Mouse (Mus musculus) CH12.LX (cell line): ENCODE measurements around the gene Gm20388. TPM values are rescaled to one million over a fixed set of nuclear protein-coding genes. Genes with fewer than 3 reads are reported as not detected.

Source experiments
- DNase-seq: peaks from one replicate; pipeline ENCODE4 v3.0.0-alpha.2; 2013; ENCODE audit errors: extremely low read depth
- H3K27ac ChIP-seq: 2 replicates; pipeline ENCODE4 v1.5.1; 2012; ENCODE audit warnings: low read depth, mild to moderate bottlenecking, control low read depth, moderate library complexity; ENCODE audit not compliant: insufficient read depth
- H3K27me3 ChIP-seq: replicated peaks from 2 replicates; pipeline ENCODE3; 2012; ENCODE audit warnings: inconsistent platforms
- H3K36me3 ChIP-seq, 2 experiments: replicated peaks in 1 of 2; 2 replicates each; pipeline versions ENCODE3 to v1.6.1; 2012; ENCODE audit warnings: inconsistent platforms in 1 of 2, low read length in 1 of 2, mild to moderate bottlenecking in 1 of 2, mixed read lengths in 1 of 2, moderate library complexity in 1 of 2; ENCODE audit not compliant: control insufficient read depth in 1 of 2, insufficient read depth in 1 of 2
- H3K4me1 ChIP-seq, 2 experiments: 2 replicates each; pipeline ENCODE4 v1.6.1; 2012; ENCODE audit warnings: inconsistent platforms in 1 of 2, moderate library complexity in 1 of 2; ENCODE audit not compliant: insufficient read depth in 2 of 2, control insufficient read depth in 1 of 2
- H3K4me2 ChIP-seq: 2 replicates; pipeline ENCODE4 v1.6.1; 2012; ENCODE audit warnings: low read depth, mild to moderate bottlenecking, control low read depth; ENCODE audit not compliant: poor library complexity, insufficient read depth, severe bottlenecking
- H3K4me3 ChIP-seq, 3 experiments: fragments of 150-350 bp in 1 of 3; sonication (generic) in 1 of 3; replicated peaks in 1 of 3; 2 replicates each; pipeline versions ENCODE3 to v1.5.1; 2011 to 2012; ENCODE audit warnings: low read depth in 2 of 3, low read length in 2 of 3, mild to moderate bottlenecking in 2 of 3, moderate library complexity in 2 of 3, control low read depth in 1 of 3, improper control_type of control experiment in 1 of 3, inconsistent platforms in 1 of 3, mixed read lengths in 1 of 3; ENCODE audit not compliant: poor library complexity in 1 of 3
- H3K79me2 ChIP-seq: replicated peaks from 2 replicates; pipeline ENCODE4 v1.6.1; 2012; ENCODE audit warnings: mild to moderate bottlenecking, moderate library complexity; ENCODE audit not compliant: control insufficient read depth, poor library complexity, insufficient read depth, severe bottlenecking; ENCODE audit errors: extremely low read depth
- H3K9ac ChIP-seq: 2 replicates; pipeline ENCODE4 v1.6.1; 2012; ENCODE audit warnings: low read depth, mild to moderate bottlenecking, control low read depth, moderate library complexity; ENCODE audit not compliant: insufficient read depth
- H3K9me3 ChIP-seq: replicated peaks from 2 replicates; pipeline ENCODE3; 2012; ENCODE audit warnings: low read length, inconsistent platforms, mixed read lengths
- CTCF ChIP-seq, 2 experiments: IDR thresholded peaks in 1 of 2; conservative IDR thresholded peaks in 1 of 2; 2 replicates each; pipeline ENCODE4 v1.5.1; 2011 to 2012; ENCODE audit warnings: low read depth in 2 of 2, low read length in 2 of 2, improper control_type of control experiment in 1 of 2, inconsistent platforms in 1 of 2, mild to moderate bottlenecking in 1 of 2, moderate library complexity in 1 of 2
- HCFC1 ChIP-seq: IDR thresholded peaks from 2 replicates; pipeline ENCODE4 v1.6.1; 2012; ENCODE audit warnings: low read depth, mild to moderate bottlenecking, inconsistent platforms, low read length, improper control_type of control experiment
- JUND ChIP-seq: conservative IDR thresholded peaks from 2 replicates; pipeline ENCODE4 v1.6.1; 2011; ENCODE audit warnings: low read depth, low read length, improper control_type of control experiment
- MAFK ChIP-seq: IDR thresholded peaks from 2 replicates; pipeline ENCODE4 v1.6.1; 2011; ENCODE audit warnings: low read length, improper control_type of control experiment; ENCODE audit not compliant: insufficient replicate concordance
- MEF2A ChIP-seq: IDR thresholded peaks from 2 replicates; pipeline ENCODE4 v1.6.1; 2014; ENCODE audit warnings: low read depth, mild to moderate bottlenecking, inconsistent platforms, low read length, improper control_type of control experiment, borderline replicate concordance
- MXI1 ChIP-seq: IDR thresholded peaks from 2 replicates; pipeline ENCODE4 v1.6.1; 2011; ENCODE audit warnings: mild to moderate bottlenecking, low read depth, low read length, improper control_type of control experiment
- NELFE ChIP-seq: IDR thresholded peaks from 2 replicates; pipeline ENCODE4 v1.6.1; 2011; ENCODE audit warnings: low read depth, low read length, improper control_type of control experiment
- RCOR1 ChIP-seq: conservative IDR thresholded peaks from 2 replicates; pipeline ENCODE4 v1.6.1; 2012; ENCODE audit warnings: low read depth, mild to moderate bottlenecking, inconsistent platforms, low read length, improper control_type of control experiment
- SMC3 ChIP-seq: IDR thresholded peaks from 2 replicates; pipeline ENCODE4 v1.6.1; 2011; ENCODE audit warnings: low read depth, low read length, improper control_type of control experiment
- UBTF ChIP-seq: IDR thresholded peaks from 2 replicates; pipeline ENCODE4 v1.6.1; 2012; ENCODE audit warnings: low read depth, mild to moderate bottlenecking, inconsistent platforms, low read length, improper control_type of control experiment, moderate library complexity
- ZC3H11A ChIP-seq: IDR thresholded peaks from 2 replicates; pipeline ENCODE4 v1.6.1; 2012; ENCODE audit warnings: low read depth, mild to moderate bottlenecking, inconsistent platforms, low read length, improper control_type of control experiment
- ZNF384 ChIP-seq: IDR thresholded peaks from 2 replicates; pipeline ENCODE4 v1.6.1; 2012; ENCODE audit warnings: low read depth, low read length, improper control_type of control experiment, inconsistent platforms
- dilution Hi-C: fragments of 300-500 bp; cut with MboI; formaldehyde crosslinking; loops from 2 replicates; pipeline ENCODE4 v1.14.3; 2020; ENCODE audit warnings: low sequenced_read_pairs; ENCODE audit not compliant: extremely low pct_unique_long_range_greater_than_20kb, extremely low pct_ligation_motif_present
- in situ Hi-C: fragments of 300-500 bp; cut with MboI; formaldehyde crosslinking; loops from 3 replicates; pipeline ENCODE4 v1.14.3; 2019; ENCODE audit warnings: low sequenced_read_pairs, low pct_ligation_motif_present, low pct_unique_long_range_greater_than_20kb, mixed read lengths
- polyA plus RNA-seq: library from polyadenylated mRNA; unstranded; fragments of >175 nt; gene quantifications from 2 replicates; pipeline ENCODE4 v1.2.1, GENCODE M21; 2012; ENCODE audit warnings: low read depth; ENCODE audit not compliant: insufficient read length
- total RNA-seq, 2 experiments: library from RNA; depleted of rRNA; stranded (reverse); fragments of 300-350 nt in 1 of 2; fragments of >200 nt in 1 of 2; gene quantifications; 2 replicates each; pipeline ENCODE4 v1.2.3; 2012 to 2014

The Gm20388 gene
- total and polyA plus RNA-seq, 3 experiments: 14.8 to 26.3 (median 22.2) TPM

GRCm38 (mm10) chr8:121552506-121552905, 1641.9 kb downstream of the Gm20388 start:
- H3K4me2 ChIP-seq: no peak overlapping the region
- TF ChIP-seq ZC3H11A: no peak
- no peak for TF ChIP-seq UBTF
- TF ChIP-seq MXI1: no peak
- no peak for TF ChIP-seq HCFC1
- peaks cover 54 to 80% of the 10 kb centered on the region in 2 experiments for H3K36me3 ChIP-seq
- H3K9me3 ChIP-seq: no peaks in the 10 kb centered on the region
- H3K27ac ChIP-seq: no peak overlapping the region
- dilution Hi-C loops: no loop called here
- H3K79me2 ChIP-seq: no peaks in the 10 kb centered on the region
- no peaks in the 10 kb centered on the region for H3K27me3 ChIP-seq
- in situ Hi-C loops: no loop called here
- no peaks in the 10 kb centered on the region for H3K4me1 ChIP-seq
- no peak overlapping the region for H3K4me3 ChIP-seq
- no peak for DNase-seq
- no peak overlapping the region for H3K9ac ChIP-seq

- in situ Hi-C loops (no loop called here), dilution Hi-C loops (no loop called here)
- H3K27me3 ChIP-seq: no peaks in the 10 kb centered on the region
- no peak overlapping the region for H3K4me3 ChIP-seq
- no peak overlapping the region for H3K9ac ChIP-seq
- DNase-seq: no peak
- peaks cover 64 to 93% of the 10 kb centered on the region in 2 experiments for H3K36me3 ChIP-seq
- H3K27ac ChIP-seq: no peak overlapping the region
- no peaks in the 10 kb centered on the region for H3K9me3 ChIP-seq
- H3K4me1 ChIP-seq: no peaks in the 10 kb centered on the region
- TF ChIP-seq MXI1 (no peak), NELFE (no peak), UBTF (no peak), JUND (no peak), MEF2A (no peak), RCOR1 (no peak), SMC3 (no peak), CTCF (conservative IDR thresholded peaks at IDR 0.05 in 1 of 2, IDR thresholded peaks at IDR 0.05 in 1 of 2; ENCODE audit: low read depth in 2 of 2, low read length in 2 of 2) (no peak), ZNF384 (no peak), HCFC1 (no peak)
- H3K4me2 ChIP-seq: no peak overlapping the region
- H3K79me2 ChIP-seq: no peaks in the 10 kb centered on the region
These were observed 1643.3 kb downstream of the Gm20388 start for GRCm38 (mm10) chr8:121553831-121554475.

- TF ChIP-seq RCOR1: no peak
- no peak for TF ChIP-seq ZNF384
- TF ChIP-seq SMC3: no peak
- TF ChIP-seq MAFK: no peak
- in situ Hi-C loops: loop anchor here (5.0 kb wide), 1 partner anchor 35 kb away; the partner anchor contains the start of gene Map1lc3b
- Histone ChIP-seq H3K9me3 (no peaks in the 10 kb centered on the region), H3K27me3 (no peaks in the 10 kb centered on the region), H3K4me3 (no peak overlapping the region), H3K4me2 (no peak overlapping the region), H3K4me1 (no peaks in the 10 kb centered on the region), H3K27ac (no peak overlapping the region), H3K9ac (no peak overlapping the region), H3K79me2 (no peaks in the 10 kb centered on the region), H3K36me3 (peaks cover 51 to 89% of the 10 kb centered on the region in 2 experiments)
- DNase-seq: no peak
- dilution Hi-C loops: no loop called here
These were observed 1647.1 kb downstream of the Gm20388 start for GRCm38 (mm10) chr8:121557746-121558145.
